12 mouse cellular contexts compared by ENCODE assay signal in the genomic region with DNA sequence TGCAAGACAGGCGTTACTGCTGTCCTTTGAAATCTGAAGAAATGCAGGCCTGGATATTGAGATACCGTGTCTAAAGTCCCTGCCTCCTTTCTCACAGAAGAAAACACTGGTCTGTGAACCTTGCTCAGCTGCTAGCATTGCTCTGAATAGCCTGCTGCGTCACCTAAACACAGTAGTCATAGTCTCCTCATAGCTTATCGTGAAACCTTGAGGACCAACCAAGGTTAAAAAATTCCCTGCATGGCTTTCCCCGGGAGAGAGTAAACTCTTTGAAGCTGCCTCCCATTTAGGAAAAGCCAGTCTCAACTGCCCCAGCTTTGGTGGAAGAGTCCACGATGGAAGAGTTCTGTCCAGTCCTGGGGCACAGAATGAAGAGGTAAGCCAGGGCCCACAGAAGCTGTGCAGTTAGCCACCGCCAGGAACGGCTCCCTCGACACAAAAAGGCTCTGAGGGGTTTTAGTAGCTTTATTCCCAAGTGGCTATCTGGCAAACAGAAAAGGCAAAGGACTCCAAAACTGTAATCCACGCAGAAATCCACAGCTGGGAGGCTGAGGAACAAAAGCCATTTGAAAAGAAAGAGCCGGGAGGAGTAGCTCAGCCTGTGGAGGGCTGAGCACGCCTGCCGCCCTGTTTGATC.
DNase-seq lines count a peak whose midpoint lies in the region; ATAC-seq and TF ChIP-seq lines count a peak whose summit lies in the region.
"Had no signal": no experiment of that assay in that cellular context is flagged by ENCODE, and none has a peak within 500 bp of the region (broad histone marks: within the 10 kb centered on the region; RNA-seq: fewer than 3 reads in every experiment).

No protein-coding gene starts in this region.

- H3K9me3 ChIP-seq in heart, embryonic 11.5 days (replicated peaks; ENCODE audit: control insufficient read depth, low read length): no peaks in the 10 kb centered on the region
- no peaks in the 10 kb centered on the region for H3K9me3 ChIP-seq in stomach, embryonic 16.5 days (replicated peaks; ENCODE audit: control insufficient read depth, low read length)
- no peaks in the 10 kb centered on the region for H3K9me3 ChIP-seq in stomach, postnatal 0 days (ENCODE audit: control insufficient read depth, low read length)
- H3K9me3 ChIP-seq in hindbrain, postnatal 0 days (ENCODE audit: low read length): no peaks in the 10 kb centered on the region
- H3K9me3 ChIP-seq: liver, embryonic 12.5 days had no signal

- intact Hi-C loops in heart, postnatal 14 days (cut with DNase I): no loop called here

- TF ChIP-seq POLR2A in thymus, adult 2 months (IDR thresholded peaks at IDR 0.05; ENCODE audit: control insufficient read depth, extremely low read depth, insufficient read depth, low read length, poor library complexity): no peak

- H3K4me2 ChIP-seq in heart, embryonic 11.5 days: peak overlapping the region; percentile 54
- H3K4me2 ChIP-seq in stomach, embryonic 16.5 days (ENCODE audit: low read depth, low read length): peak overlapping the region; percentile 9; the same call in 1 of the 2 replicates
- no peak overlapping the region for H3K4me2 ChIP-seq in stomach, postnatal 0 days (replicated peaks; ENCODE audit: low read depth)
- peak overlapping the region; percentile 31; the same call in 1 of the 2 replicates for H3K4me2 ChIP-seq in hindbrain, postnatal 0 days (ENCODE audit: low read depth, low read length)
- H3K4me2 ChIP-seq: liver, embryonic 12.5 days had no signal

- peaks cover 11% of the 10 kb centered on the region for H3K4me1 ChIP-seq in heart, embryonic 11.5 days (ENCODE audit: control insufficient read depth, insufficient read depth, low read length)
- H3K4me1 ChIP-seq in stomach, embryonic 16.5 days (ENCODE audit: control insufficient read depth, insufficient read depth, low read length): peaks cover 6% of the 10 kb centered on the region; the same call in 1 of the 2 replicates
- H3K4me1 ChIP-seq in stomach, postnatal 0 days (replicated peaks; ENCODE audit: control insufficient read depth, insufficient read depth): no peaks in the 10 kb centered on the region
- H3K4me1 ChIP-seq in hindbrain, postnatal 0 days (ENCODE audit: insufficient read depth, low read length): peaks cover 11% of the 10 kb centered on the region
- H3K4me1 ChIP-seq in thymus, adult 2 months (replicated peaks; ENCODE audit: control insufficient read depth, insufficient read depth, low read length): no peaks in the 10 kb centered on the region
- H3K4me1 ChIP-seq: liver, embryonic 12.5 days had no signal

- ATAC-seq in heart, embryonic 11.5 days (replicated peaks; ENCODE audit: insufficient number of reproducible peaks, low FRiP score, low TSS enrichment): no peak
- no peak for ATAC-seq in stomach, embryonic 16.5 days (ENCODE audit: insufficient read depth, low FRiP score)
- ATAC-seq in stomach, postnatal 0 days (ENCODE audit: low FRiP score, low TSS enrichment): no peak
- no peak for ATAC-seq in hindbrain, postnatal 0 days
- ATAC-seq: liver, embryonic 12.5 days had no signal

- no peak for DNase-seq in heart, postnatal 14 days
- DNase-seq in stomach, postnatal 0 days (ENCODE audit: low spot score): no peak
- no peak for DNase-seq in hindbrain, postnatal 0 days (ENCODE audit: low spot score)
- peak; percentile 53 for DNase-seq in yolk sac, embryonic 10.5 days (ENCODE audit: low spot score)
- no peak for DNase-seq in left cerebral cortex, adult 18-20 months (ENCODE audit: low spot score in 2 of 2)
- no peak for DNase-seq in thymus, adult 2 months
- DNase-seq: cerebellum, postnatal 10 days; gastrocnemius, postnatal 10 days; kidney, postnatal 10 days had no signal

- no peak for TF ChIP-seq EP300 in stomach, postnatal 0 days (optimal IDR thresholded peaks at IDR 0.05)

- no peak overlapping the region for H3K4me3 ChIP-seq in heart, embryonic 11.5 days (ENCODE audit: low read depth, low read length)
- H3K4me3 ChIP-seq in stomach, embryonic 16.5 days (replicated peaks; ENCODE audit: low read length): no peak overlapping the region
- no peak overlapping the region for H3K4me3 ChIP-seq in stomach, postnatal 0 days (ENCODE audit: low read depth, low read length)
- H3K4me3 ChIP-seq in hindbrain, postnatal 0 days (ENCODE audit: low read length): no peak overlapping the region
- no peak overlapping the region for H3K4me3 ChIP-seq in thymus, adult 2 months (ENCODE audit: control insufficient read depth, insufficient read depth, low read length)
- H3K4me3 ChIP-seq: liver, embryonic 12.5 days had no signal

- no peak overlapping the region; the same call in 1 of the 2 replicates for H3K27ac ChIP-seq in heart, embryonic 11.5 days (ENCODE audit: low read depth, low read length)
- no peak overlapping the region for H3K27ac ChIP-seq in stomach, embryonic 16.5 days (ENCODE audit: low read length)
- no peak overlapping the region for H3K27ac ChIP-seq in stomach, postnatal 0 days (replicated peaks)
- H3K27ac ChIP-seq in hindbrain, postnatal 0 days: no peak overlapping the region
- H3K27ac ChIP-seq in thymus, adult 2 months (ENCODE audit: control insufficient read depth, insufficient read depth, low read length): no peak overlapping the region
- H3K27ac ChIP-seq: liver, embryonic 12.5 days had no signal

- peak overlapping the region; percentile 28; the same call in 1 of the 2 replicates for H3K9ac ChIP-seq in heart, embryonic 11.5 days (ENCODE audit: low read depth, low read length)
- H3K9ac ChIP-seq in stomach, embryonic 16.5 days (ENCODE audit: low read length): no peak overlapping the region
- no peak overlapping the region for H3K9ac ChIP-seq in stomach, postnatal 0 days (ENCODE audit: low read length)
- no peak overlapping the region for H3K9ac ChIP-seq in hindbrain, postnatal 0 days (replicated peaks; ENCODE audit: low read length)
- H3K9ac ChIP-seq: liver, embryonic 12.5 days had no signal

- TF ChIP-seq CTCF in stomach, postnatal 0 days (IDR thresholded peaks at IDR 0.05; ENCODE audit: low read depth): no peak
- no peak for TF ChIP-seq CTCF in hindbrain, postnatal 0 days (IDR thresholded peaks at IDR 0.05; ENCODE audit: low read depth)
- no peak for TF ChIP-seq CTCF in thymus, adult 2 months (IDR thresholded peaks at IDR 0.05; ENCODE audit: borderline replicate concordance, control insufficient read depth, extremely low read depth, insufficient read depth, low read length, poor library complexity)

- WGBS in heart, embryonic 11.5 days (ENCODE audit: insufficient replicate concordance): 25% methylated on average over 13 of the region's 13 CpGs
- 46% methylated on average over 13 of the region's 13 CpGs for WGBS in stomach, embryonic 16.5 days
- WGBS in stomach, postnatal 0 days: 43% methylated on average over 13 of the region's 13 CpGs
- WGBS in hindbrain, postnatal 0 days: 37% methylated on average over 13 of the region's 13 CpGs
- WGBS in thymus, adult 2 months: 93% methylated on average over 13 of the region's 13 CpGs

- no peaks in the 10 kb centered on the region for H3K27me3 ChIP-seq in heart, embryonic 11.5 days (ENCODE audit: control insufficient read depth, insufficient read depth, low read length)
- no peaks in the 10 kb centered on the region for H3K27me3 ChIP-seq in stomach, embryonic 16.5 days (ENCODE audit: control insufficient read depth, insufficient read depth, low read length)
- H3K27me3 ChIP-seq in stomach, postnatal 0 days (ENCODE audit: control insufficient read depth, insufficient read depth, low read length): no peaks in the 10 kb centered on the region
- no peaks in the 10 kb centered on the region for H3K27me3 ChIP-seq in hindbrain, postnatal 0 days (ENCODE audit: insufficient read depth, low read length)
- H3K27me3 ChIP-seq in thymus, adult 2 months (ENCODE audit: control insufficient read depth, insufficient read depth, low read length): no peaks in the 10 kb centered on the region

- no peaks in the 10 kb centered on the region for H3K36me3 ChIP-seq in heart, embryonic 11.5 days (ENCODE audit: control insufficient read depth, insufficient read depth, low read length)
- H3K36me3 ChIP-seq in stomach, embryonic 16.5 days (ENCODE audit: control insufficient read depth, insufficient read depth, low read length): no peaks in the 10 kb centered on the region
- H3K36me3 ChIP-seq in stomach, postnatal 0 days (ENCODE audit: control insufficient read depth, insufficient read depth, low read length): no peaks in the 10 kb centered on the region
- no peaks in the 10 kb centered on the region for H3K36me3 ChIP-seq in hindbrain, postnatal 0 days (ENCODE audit: insufficient read depth, low read length)
- H3K36me3 ChIP-seq in thymus, adult 2 months (ENCODE audit: control insufficient read depth, insufficient read depth, low read length): no peaks in the 10 kb centered on the region
- H3K36me3 ChIP-seq: liver, embryonic 12.5 days had no signal
